Mouse (Mus musculus) monocyte, adult 2 months (primary cell): ENCODE results near the gene Olfr1034.
"Not testable (repeated sequence)": the region's sequence is repeated elsewhere in the genome, so short reads cannot be mapped to it uniquely, and the experiment has no call there.

Source experiments
- DNase-seq, 2 experiments: peaks; one replicate each; pipeline ENCODE4 v3.0.0; 2022; ENCODE audit warnings: low spot score in 2 of 2, low read depth in 1 of 2

Gene Olfr1034

GRCm38 (mm10) chr2:86045561-86045960 is at the start of gene Olfr1034:
Gene Olfr1034 (plus strand): TSS chr2:86045861.
- no peak for DNase-seq

GRCm38 (mm10) chr2:86005240-86005639 is 40.4 kb upstream of the Olfr1034 start, which contains the start of gene Olfr1032:
Gene Olfr1032 (plus strand): TSS chr2:86005540.
- DNase-seq = no peak

- DNase-seq = not testable (repeated sequence)
Measured at GRCm38 (mm10) chr2:86020406-86020805, 25.3 kb upstream of the Olfr1034 start, which contains the start of gene Olfr1033. Gene Olfr1033 (plus strand): TSS chr2:86020633.

GRCm38 (mm10) chr2:86021518-86021917 is 24.1 kb upstream of the Olfr1034 start:
- DNase-seq = not testable (repeated sequence)

GRCm38 (mm10) chr2:86050777-86051176 is 5.1 kb downstream of the Olfr1034 start:
- DNase-seq = not testable (repeated sequence)

- not testable (repeated sequence) for DNase-seq
Measured at GRCm38 (mm10) chr2:86063766-86064165, 18.1 kb downstream of the Olfr1034 start.

- DNase-seq = no peak
Measured at GRCm38 (mm10) chr2:86070189-86070588, 24.5 kb downstream of the Olfr1034 start.

GRCm38 (mm10) chr2:86073692-86074091 is 28.0 kb downstream of the Olfr1034 start, which contains the start of gene Olfr1036:
Gene Olfr1036 (plus strand): TSS chr2:86073992.
- DNase-seq = not testable (repeated sequence)

- DNase-seq = not testable (repeated sequence)
Measured at GRCm38 (mm10) chr2:86080478-86080877, 34.8 kb downstream of the Olfr1034 start.

GRCm38 (mm10) chr2:86087285-86087684 is 41.6 kb downstream of the Olfr1034 start, which contains the start of gene Olfr1037:
Gene Olfr1037 (minus strand): TSS chr2:86087385.
- DNase-seq = no peak
